Mouse (Mus musculus): ENCODE data around the gene Naa38.

Naa38 gene

DNA sequence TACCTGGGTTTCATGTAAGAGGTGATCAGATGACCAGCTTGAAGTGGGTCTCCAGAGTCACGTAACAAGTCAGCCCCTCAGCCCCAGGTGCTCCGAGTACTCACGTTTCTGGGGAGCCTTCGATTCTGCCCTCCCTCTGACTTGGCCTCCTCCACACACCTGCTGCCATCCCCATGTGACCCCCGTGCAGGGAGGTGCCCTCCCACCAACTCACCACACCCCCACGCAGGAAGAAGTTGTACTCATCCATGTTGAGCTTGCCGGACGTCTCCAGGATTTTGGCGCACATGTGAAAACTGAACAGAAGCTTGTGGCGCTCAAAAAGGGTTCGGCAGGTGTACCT, 37.3 kb downstream of the Naa38 start:
- DNase-seq (ENCODE audit: low spot score) = no peak

DNA sequence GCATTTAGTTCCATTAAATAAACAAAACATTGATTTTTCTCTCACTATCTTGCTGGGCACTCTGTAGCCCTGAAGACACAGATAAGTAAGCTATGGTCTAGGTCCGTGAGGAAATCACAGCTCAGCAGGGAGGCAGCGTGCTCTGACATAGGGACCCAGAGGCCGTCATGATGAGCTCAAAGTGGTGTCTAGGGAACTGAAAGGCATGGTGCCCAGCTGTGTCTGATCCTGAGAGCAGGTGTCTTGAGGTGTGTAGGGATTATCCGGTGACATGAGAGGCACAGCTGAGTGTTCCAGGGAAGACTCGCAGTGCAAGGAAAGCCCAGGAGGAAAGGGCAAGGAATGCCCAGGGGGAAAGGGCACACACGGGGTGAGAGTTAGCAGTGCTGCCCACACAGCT, 37.9 kb downstream of the Naa38 start:
- DNase-seq (ENCODE audit: low spot score) = no peak

- no peak for DNase-seq (ENCODE audit: low spot score)
Measured at GRCm38 (mm10) chr11:69437291-69437690, 42.0 kb downstream of the Naa38 start.

- DNase-seq (ENCODE audit: low spot score) = no peak
Measured at GRCm38 (mm10) chr11:69443328-69443727, 48.0 kb downstream of the Naa38 start.

Data from ovary, adult 18-20 months (tissue).